Mouse (Mus musculus): ENCODE measurements around the gene Ppm1n.

Ppm1n gene

GRCm38 (mm10) chr7:19282791-19283405 lies 3.0 kb upstream of the Ppm1n start:
- in situ Hi-C loops (cut with MseI, MboI) = loop anchor here in 1 of 2 experiments (5.0 kb wide), 2 partner anchors 41 to 106 kb away; partner anchors contain the start of gene Eml2

GRCm38 (mm10) chr7:19282385-19282784 lies 2.5 kb upstream of the Ppm1n start, which contains the start of gene Rtn2:
Gene Rtn2 (plus strand): TSS chr7:19282624.
- in situ Hi-C loops (cut with MseI, MboI) = loop anchor here in 1 of 2 experiments (5.0 kb wide), 2 partner anchors 40 to 105 kb away; partner anchors contain the start of gene Eml2

GRCm38 (mm10) chr7:19281680-19282304 lies 1.9 kb upstream of the Ppm1n start:
- in situ Hi-C loops (cut with MseI, MboI) = loop anchor here in 1 of 2 experiments (5.0 kb wide), 2 partner anchors 39 to 104 kb away; partner anchors contain the start of gene Eml2

- in situ Hi-C loops (cut with MseI, MboI) = loop anchor here in 1 of 2 experiments (5.0 kb wide), 1 partner anchor 42 kb away; no protein-coding TSS in a partner anchor
These were observed 812 bp downstream of the Ppm1n start for GRCm38 (mm10) chr7:19279052-19279451.

GRCm38 (mm10) chr7:19276253-19276652 lies 3.6 kb downstream of the Ppm1n start:
- in situ Hi-C loops (cut with MseI, MboI) = loop anchor here in 1 of 2 experiments (5.0 kb wide), 1 partner anchor 39 kb away; no protein-coding TSS in a partner anchor

- in situ Hi-C loops (cut with MseI, MboI) = no loop called here
These were observed 7.6 kb downstream of the Ppm1n start for GRCm38 (mm10) chr7:19272173-19272764.

GRCm38 (mm10) chr7:19271238-19272172 lies 8.4 kb downstream of the Ppm1n start, which contains the start of gene Vasp:
Gene Vasp (minus strand): TSS chr7:19271817.
- in situ Hi-C loops (cut with MseI, MboI) = no loop called here

- in situ Hi-C loops (cut with MseI, MboI) = no loop called here
These were observed 9.2 kb downstream of the Ppm1n start for GRCm38 (mm10) chr7:19270509-19271237.

- in situ Hi-C loops (cut with MseI, MboI) = no loop called here
These were observed 10.0 kb downstream of the Ppm1n start for GRCm38 (mm10) chr7:19269721-19270441.

- in situ Hi-C loops (cut with MseI, MboI) = no loop called here
These were observed 10.7 kb downstream of the Ppm1n start for GRCm38 (mm10) chr7:19268993-19269681.

- in situ Hi-C loops (cut with MseI, MboI) = no loop called here
These were observed 12.8 kb downstream of the Ppm1n start for GRCm38 (mm10) chr7:19267051-19267450.

GRCm38 (mm10) chr7:19265928-19266822 lies 13.7 kb downstream of the Ppm1n start:
- in situ Hi-C loops (cut with MseI, MboI) = no loop called here

- in situ Hi-C loops (cut with MseI, MboI) = no loop called here
These were observed 14.7 kb downstream of the Ppm1n start for GRCm38 (mm10) chr7:19265147-19265546.

- in situ Hi-C loops (cut with MseI, MboI) = no loop called here
These were observed 21.5 kb downstream of the Ppm1n start for GRCm38 (mm10) chr7:19258336-19258735.

GRCm38 (mm10) chr7:19257390-19258022 lies 22.4 kb downstream of the Ppm1n start:
- in situ Hi-C loops (cut with MseI, MboI) = no loop called here

GRCm38 (mm10) chr7:19256567-19256966 lies 23.3 kb downstream of the Ppm1n start:
- in situ Hi-C loops (cut with MseI, MboI) = no loop called here

- in situ Hi-C loops (cut with MseI, MboI) = no loop called here
These were observed 24.5 kb downstream of the Ppm1n start for GRCm38 (mm10) chr7:19255395-19255794.

GRCm38 (mm10) chr7:19253437-19253836 lies 26.4 kb downstream of the Ppm1n start:
- in situ Hi-C loops (cut with MseI, MboI) = no loop called here
